Mouse (Mus musculus): ENCODE results near the gene Srgap2.
"Not testable (repeated sequence)": the region's sequence is repeated elsewhere in the genome, so short reads cannot be mapped to it uniquely, and the experiment has no call there.

Gene Srgap2

DNA sequence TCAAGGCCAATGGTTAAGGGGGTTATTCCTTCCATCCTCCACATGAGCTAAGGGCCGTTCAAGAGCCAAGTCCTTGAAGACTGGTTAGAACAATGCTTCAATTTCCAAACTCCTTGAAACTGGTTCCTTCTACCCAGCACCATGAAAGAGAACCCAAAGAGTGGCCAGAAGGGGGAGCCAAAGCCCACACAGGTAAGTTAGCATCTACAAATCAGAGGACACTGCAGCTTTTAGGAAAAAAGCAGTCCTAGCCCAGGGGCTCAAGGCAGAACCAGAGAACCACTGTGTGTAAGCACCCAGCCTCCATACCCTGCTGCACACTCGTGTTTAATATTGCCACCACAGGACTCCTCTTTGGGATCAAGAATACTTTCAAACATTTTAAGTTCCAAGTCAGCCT lies 236.5 kb downstream of the Srgap2 start:
- DNase-seq (ENCODE audit: low read depth, low spot score): peak; percentile 91

DNA sequence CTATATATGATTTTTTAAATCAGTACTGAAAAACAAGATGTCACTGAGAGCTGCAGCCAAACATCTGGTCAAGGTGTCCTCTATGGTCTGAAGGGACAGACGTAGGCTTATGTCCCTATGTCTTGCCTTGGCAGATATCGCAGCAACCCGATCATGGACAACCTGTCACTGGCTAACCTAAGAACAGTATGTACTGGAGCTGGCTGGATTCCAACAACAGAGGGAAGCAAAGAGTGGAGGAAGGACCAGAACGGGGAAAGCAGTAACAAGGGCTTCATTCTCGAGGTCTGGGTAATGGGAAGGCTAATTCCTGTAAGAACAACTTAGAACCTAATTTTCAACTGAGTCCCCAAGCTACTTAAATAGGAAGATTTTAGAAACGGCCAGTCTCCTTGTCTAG lies 238.2 kb downstream of the Srgap2 start:
- peak; percentile 50 for DNase-seq (ENCODE audit: low read depth, low spot score)

DNA sequence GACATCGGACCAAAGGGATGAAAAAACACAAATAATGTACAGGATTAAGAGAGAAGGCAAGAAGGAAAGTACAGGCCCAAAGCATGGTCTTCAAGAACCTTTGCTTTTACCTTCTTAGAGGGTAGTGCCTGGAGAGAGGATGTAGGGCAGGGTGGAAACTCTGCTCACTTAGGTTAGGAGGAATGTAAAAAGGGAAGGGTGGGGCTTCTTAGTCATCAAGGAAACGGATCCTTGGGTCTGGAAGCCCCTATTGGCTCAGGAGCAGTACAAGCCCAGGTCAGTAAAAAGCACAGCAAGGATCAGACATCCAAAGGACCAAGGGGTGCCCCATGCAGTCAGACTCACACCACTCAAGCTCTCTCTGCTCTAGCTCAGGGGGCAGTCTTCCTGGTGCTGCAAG lies 239.9 kb downstream of the Srgap2 start:
- DNase-seq (ENCODE audit: low read depth, low spot score): no peak

DNA sequence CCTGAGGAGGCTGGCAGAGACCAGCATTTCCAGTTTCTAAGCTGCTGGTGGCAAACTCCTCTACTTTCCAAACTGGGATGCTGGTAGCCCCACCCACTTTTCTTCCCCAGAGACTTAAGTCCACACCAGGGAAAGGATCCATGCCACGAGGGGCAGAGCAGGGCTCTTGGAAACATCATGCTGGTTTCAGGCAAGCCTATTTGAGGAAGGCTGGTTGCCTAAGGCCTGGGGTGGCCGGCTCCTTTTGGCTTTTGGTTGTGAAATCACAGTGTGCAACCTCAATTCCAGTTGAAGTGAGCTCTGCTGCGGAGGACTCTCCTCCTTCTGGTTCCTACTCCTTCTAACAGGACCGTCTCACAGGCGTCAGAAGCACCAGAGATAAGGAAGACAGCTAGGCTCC lies 240.3 kb downstream of the Srgap2 start:
- DNase-seq (ENCODE audit: low read depth, low spot score): no peak

DNA sequence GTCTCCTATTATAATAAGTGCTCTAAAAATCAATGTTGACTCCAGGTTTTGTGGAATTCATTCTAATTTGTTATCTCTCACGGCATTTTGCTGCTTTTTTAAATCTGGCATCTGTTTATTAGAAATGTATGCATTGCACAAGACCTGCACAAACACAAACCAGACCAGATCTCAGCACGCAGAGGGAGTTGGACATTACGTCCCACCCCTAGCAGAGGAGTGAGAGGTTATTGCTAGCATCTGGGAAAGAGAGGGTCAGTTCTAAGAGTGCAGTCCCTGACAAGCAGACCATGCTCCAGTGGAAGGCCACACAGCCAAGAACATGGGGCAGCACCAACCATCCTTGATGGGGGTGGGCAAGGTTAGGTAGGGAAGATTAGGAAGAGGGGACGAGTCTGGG lies 242.5 kb downstream of the Srgap2 start:
- DNase-seq (ENCODE audit: low read depth, low spot score): no peak

DNA sequence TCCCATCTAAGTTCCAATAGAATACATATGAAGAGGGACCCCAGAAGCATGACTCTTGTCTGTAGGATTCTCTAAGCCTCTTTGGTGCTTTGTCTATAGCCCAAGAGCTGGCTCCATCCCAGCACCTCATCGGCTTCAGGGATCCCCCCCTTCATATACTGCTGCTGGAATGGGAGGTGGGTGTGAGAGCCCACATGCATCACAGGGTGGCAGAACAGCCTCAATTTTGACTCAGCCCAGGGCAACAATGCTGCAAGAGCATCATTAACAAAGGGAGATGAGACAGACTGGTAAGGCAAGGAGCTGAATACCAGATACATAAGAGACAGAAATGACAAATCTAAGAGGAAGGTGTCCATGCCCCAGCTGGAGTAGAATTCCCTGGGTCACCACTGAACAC lies 243.0 kb downstream of the Srgap2 start:
- DNase-seq (ENCODE audit: low read depth, low spot score): peak; percentile 33

DNA sequence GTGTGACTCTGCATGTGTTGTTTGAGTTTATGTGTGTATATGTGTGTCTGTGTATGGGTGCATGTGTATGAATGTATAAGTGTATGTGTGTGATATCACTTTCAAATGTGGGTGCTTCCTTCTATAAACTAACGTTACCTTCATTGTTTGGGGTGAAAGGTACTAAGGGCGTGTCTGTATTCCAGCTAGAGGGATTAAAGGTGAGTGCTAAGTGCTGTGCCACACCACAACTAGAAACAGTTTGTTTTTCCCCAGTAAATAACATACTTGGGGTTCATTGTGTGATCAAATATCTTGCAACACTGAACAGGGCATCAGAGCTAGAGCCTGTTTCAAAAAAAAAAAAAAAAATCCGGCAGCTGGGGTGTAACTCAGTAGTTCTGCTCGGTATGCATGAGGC lies 245.4 kb downstream of the Srgap2 start:
- DNase-seq (ENCODE audit: low read depth, low spot score): no peak

DNA sequence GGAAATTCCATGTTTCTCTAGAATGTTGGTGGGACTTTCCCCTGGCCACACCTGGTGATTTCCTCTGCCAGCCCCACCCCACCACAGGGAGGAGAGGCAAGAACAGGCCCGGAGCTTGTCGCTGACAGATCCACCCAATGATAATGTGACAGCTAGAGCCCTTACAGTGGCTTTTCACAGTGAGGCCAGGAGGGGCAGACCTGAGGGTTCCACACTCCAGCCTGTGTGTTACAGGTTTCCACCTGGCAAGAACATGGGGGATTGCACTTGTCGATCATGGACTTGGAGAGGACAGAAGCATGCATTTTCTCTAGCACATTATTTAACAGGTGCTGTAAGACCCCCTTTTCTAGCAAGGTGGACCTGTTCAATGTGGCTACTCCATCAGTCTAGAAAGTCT lies 246.9 kb downstream of the Srgap2 start:
- no peak for DNase-seq (ENCODE audit: low read depth, low spot score)

DNA sequence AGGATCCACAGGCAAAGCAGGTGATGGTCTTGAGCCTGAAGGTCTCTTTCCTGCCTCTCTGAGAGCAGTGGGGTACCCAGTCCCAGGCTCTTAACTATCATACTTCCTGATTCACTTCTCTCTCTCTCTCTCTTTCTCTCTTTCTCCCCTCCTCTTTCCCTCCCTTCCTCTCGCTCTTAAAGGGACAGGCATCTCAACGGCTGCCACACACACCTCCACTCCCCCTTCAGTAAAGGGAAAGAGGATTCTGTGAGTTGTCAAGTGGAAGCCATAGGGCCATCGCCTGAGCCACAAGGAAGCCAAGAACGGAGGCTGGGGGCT lies 247.7 kb downstream of the Srgap2 start, which contains the start of gene Ikbke:
TSS of gene Ikbke (minus strand) at position 151 of the 321 bp plus-strand sequence.
- no peak for DNase-seq (ENCODE audit: low read depth, low spot score)

DNA sequence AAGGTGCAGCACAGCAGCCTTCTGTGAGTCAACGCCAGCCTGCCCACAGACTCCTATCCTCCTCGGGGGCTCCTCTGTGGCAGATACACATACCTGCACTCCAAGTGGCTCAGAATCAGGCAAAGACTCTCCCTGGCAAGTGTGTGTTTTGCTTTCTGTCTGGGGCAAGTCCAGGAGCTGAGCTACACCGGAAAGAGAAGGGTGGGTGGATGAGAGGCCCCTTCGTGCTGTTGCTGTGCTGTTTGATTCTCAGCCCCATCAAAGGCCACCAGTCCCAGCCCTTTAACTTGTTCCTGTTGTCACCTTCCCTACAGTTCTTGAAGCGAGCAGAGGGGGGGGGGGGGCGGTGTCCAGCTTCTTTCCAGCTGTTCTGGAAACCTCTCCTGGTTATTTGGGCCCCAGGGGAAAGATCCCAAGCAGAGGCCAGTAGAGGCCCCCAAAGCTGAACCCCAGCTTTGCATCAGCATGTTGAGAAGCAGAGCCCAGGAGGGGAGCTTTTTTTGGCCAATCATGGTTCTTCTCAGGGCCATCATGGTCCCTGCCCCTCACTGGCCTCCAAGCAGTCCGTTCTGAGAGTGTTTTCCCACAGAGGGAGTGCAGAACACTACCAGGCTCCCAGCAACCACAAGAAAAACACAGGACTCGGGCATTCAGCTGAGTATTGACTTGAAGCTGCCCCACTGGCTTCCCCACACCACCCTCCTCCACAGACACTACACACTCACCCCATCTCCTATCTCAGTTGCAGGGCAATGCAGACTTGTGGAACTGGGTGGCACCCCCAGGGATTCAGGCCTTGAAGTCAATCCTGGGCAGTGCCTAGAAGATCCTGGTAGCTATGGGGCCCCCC lies 248.3 kb downstream of the Srgap2 start:
- DNase-seq (ENCODE audit: low read depth, low spot score): no peak

DNA sequence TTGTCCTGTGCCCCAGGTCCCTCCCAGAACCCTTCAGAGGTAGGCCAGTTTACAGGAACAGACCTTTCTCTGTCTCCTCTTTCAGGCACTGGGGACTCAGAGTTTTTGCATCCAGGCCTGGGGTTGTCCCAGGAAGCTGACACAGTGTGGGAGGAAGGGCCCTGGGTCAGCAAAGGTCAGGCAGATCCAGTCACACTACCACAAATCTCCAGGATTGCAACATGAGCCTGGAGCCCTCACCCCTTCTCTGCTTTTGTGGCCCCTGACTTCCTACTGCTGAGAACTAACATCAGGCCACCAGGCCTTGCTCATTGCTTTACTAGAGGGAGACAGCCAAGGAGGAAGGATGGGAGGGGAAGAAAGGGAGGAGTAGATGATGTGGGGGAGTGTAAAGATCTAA lies 250.3 kb downstream of the Srgap2 start:
- DNase-seq (ENCODE audit: low read depth, low spot score): no peak

DNA sequence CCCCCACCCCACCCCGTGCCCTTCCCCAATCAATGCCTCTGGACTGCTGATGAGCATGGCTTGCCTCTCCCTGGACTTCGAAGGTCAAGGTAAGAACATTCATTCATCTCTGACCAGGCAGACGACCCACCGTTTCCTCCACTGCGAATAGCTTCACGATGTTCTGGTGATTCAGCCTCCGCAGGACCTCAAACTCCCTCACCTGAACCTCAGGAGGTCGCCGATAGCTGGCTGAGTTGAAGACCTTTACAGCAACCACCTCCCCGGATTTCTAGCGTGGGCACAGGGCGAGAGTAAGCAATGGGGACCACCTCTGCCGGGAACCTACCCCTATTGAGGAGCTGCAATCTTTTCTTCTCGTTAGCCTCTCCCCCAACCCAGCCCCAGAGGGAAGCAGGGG lies 251.6 kb downstream of the Srgap2 start:
- DNase-seq (ENCODE audit: low read depth, low spot score): no peak

DNA sequence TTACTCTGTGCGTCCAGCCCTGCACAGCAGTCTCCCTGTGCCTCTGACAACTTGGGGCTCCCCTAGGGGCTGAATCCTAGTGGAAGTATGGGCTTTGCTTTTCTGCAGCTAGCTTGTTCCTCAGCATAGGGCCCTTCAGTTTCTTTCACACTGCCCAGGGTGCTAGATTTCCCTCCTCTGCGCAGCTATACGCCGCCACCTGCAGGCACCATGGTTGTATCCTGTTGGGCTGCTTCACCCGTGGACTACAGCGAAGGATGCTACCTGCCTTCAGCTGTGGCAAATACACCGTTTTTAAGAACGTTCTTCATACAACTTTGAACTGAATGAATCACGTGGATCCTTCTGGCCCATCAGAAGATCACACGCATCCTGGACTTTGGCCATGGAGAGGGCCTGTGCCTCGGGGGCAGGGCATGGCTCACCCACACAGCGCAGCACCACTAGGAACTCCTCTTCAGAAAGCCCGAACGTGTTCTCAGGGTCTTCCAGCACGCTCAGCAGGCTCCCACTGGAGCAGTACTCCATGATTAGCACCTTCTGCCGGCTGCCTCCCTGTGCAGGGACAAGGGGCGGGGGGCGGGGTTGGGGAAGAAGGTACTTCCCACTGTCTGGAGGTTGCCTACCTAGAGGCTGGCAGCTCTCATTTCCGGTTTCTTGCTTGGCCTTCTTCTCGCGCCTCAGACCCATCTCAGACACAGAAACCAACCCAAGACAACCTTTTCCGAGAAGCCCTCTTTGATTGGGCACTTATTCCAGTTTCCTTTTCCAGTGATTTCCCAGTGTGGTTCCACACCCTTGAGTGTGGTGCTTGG lies 252.2 kb downstream of the Srgap2 start:
- DNase-seq (ENCODE audit: low read depth, low spot score): no peak

DNA sequence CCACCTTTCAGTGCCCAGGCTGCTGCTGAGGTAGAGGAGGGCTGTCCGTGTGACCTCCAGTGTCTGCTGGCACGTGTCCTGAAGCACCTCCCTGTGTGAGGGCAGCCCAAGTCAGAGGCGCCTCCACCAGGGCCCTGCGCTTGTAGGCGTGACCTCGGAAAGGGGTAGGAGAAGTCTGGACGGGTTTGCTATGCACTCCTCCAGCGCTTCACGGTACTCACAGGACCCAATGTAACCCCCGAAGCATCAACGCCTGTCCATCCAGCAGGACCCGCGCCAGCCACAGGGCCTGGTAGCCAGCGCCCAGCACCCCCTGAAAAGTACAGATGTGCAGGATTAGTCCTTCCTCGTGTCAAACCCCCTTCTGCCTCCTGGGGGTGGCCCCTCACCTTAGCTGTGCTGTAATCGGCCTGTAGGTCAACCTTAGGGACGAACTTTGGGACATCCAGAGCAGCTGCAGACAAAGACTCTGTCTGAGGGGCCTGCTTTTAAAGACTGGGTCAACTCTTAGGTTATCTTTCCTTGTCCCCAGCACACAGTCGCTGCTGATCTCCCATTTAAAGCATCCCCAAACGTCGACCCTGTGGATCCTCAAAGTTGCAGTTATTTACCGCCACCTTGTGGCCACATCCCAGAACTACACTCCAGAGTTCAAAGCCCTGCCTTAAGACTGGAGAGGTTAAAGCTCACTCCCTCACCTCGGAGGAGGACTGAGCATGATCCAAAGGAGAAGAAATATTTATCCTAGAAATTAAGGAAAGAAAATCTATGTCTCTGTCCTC lies 257.2 kb downstream of the Srgap2 start:
- peak; percentile 88 for DNase-seq (ENCODE audit: low read depth, low spot score)

DNA sequence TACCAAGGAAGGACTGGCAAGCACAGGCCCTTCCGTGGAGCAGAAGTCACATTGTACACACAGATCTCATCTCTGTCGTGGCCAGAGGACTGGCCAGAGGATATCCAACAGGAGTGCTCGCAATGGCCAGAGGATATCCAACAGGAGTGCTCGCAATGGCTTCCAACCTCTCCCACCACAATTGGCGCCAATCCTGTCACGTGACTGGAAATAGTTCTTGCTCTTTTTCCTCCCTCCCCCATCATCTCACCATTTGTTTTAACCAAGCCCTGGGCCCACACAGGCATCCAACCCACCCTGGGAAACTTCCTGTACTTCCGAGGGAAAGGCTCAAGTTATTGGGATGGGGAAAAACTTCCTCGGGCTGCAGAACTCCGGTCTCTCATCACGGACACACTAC lies 258.4 kb downstream of the Srgap2 start:
- DNase-seq (ENCODE audit: low read depth, low spot score): no peak

DNA sequence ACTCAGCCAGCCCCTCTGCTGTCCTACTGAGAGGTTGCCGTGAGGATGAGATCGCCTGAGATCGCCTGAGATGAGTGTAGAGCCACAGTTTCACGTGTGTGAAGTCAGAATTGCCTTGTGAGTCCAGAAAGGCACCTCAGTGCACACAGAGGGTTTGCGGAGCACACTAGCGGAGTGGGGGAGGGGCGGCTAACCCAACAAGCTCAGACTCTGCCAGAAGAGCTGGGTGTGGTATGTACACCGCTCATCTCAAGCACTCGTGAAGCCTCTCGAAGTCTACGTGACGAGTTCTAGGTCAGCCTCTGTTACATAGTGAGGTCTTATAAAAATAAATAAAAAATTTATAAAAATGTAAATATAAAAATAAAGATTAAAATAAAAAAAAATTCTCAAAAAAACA lies 263.2 kb downstream of the Srgap2 start:
- DNase-seq (ENCODE audit: low read depth, low spot score): no peak

DNA sequence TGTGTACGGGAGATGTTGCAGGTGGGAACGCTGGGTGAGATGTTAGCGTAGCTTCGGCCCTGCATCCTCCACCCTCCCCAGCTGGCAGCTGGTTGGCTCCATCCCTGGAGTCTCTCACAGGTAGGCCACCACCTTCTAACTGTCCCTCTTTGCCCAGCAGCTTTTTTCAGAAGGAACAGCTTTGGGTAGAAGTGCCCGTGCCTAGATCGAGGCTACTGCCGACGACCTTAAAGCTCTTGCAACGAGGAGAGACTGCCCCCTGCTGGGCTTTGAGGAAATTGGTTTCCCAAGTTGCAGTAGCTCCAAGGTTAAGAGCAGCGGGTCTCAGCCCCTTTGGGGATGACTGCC lies 266.9 kb downstream of the Srgap2 start:
- DNase-seq (ENCODE audit: low read depth, low spot score): peak; percentile 89

DNA sequence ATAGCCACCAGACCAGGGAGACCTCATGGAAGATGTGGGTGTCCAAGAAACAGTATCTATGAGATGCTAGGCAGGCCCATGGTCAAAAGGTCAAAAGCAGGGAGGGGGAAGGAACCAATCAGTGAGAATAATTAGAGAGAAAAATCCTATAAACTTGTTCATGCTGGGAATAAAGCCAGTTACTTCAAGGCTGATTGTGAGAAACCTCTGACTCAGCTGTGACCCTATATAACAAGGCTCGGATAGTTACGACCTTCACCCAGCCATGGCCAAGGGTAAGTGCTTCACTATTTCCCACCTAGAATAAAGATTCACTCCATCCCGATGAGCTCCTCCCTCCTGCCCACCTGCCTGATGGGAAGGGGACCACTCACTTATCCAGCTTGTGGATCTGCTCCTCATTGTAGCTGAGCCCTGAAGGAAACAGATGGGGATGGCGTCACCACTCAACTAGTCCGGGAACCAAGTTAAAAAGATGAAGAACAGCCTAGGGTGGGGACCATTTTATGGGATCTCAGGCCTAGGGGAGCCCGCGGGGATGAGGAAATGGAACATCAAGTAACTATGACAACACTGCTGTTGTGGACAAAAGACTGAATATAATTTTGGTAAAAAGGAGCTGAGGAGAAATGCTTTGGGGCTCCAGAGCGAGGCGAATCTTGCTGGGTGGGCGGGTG lies 267.4 kb downstream of the Srgap2 start:
- peak; percentile 53 for DNase-seq (ENCODE audit: low read depth, low spot score)

DNA sequence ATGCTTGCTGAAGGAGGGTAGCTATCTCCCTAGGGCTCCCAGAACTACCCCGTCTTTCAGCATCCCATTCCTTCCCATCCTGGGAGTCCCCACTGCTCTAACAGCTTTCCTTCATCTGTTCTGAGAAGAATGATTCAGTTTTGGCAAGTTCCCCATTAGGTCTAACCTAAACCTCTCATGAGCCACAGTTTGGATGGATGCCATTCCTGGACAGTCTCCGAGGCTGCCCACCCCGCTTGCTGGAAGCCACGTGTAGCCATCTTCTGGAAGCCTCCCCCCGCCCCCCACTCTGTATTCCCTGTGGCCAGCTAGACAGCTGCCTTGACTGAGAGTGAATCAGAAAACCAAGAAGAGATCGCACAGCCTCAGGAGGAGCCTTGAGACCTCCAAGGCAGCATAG lies 269.9 kb downstream of the Srgap2 start:
- DNase-seq (ENCODE audit: low read depth, low spot score): no peak

DNA sequence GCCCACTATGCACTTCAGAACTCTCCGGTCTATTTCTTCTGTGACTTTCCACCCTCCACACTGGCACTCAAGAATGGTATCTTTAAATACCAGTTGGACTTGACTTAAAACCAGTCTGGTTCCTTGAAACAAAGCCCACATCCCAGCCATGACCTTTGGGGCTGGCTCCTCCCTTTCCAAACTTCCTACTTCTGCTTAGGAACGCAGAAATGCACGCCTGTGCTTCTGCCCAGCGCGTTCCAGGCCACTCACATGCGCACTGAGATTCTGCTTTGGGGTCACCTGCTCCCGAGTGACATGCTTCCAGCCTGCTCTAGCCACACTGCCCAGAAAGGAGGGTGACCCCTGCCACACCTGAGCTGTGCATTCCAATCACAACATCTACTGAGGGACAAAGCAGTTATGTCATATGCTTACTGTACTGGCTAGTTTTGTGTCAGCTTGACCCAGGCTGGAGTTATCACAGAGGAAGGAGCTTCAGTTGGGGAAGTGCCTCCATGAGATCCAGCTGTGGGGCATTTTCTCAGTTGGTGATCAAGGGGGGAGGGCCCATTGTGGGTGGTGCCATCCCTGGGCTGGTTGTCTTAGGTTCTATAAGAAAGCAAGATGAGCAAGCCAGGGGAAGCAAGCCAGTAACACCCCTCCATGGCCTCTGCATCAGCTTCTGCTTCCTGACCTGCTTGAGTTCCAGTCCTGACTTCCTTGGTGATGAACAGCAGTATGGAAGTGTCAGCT lies 274.5 kb downstream of the Srgap2 start:
- DNase-seq (ENCODE audit: low read depth, low spot score): not testable (repeated sequence)

All from brain, adult 2 months (tissue).